Mouse (Mus musculus): ENCODE results near the gene Ogdhl.

DNA sequence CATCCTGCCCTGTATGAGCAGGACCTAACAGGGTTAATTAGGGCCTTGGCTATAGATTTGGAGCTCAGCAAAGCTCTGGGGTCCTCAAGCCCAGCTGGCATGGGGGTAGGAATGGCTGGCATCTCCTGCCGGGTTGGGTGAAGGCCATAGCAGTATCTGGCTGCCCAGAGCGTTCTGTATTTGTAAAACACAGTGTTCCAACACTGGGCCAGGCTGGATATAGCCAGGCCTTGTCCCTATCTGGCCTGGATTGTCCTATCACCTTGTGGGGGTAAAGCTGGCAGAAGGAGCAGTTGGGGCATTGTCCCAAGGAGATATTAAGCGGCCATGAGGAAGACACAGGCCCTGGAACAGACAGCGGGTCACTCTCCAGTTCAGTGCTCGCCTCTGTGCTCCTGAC lies 1.4 kb downstream of the Ogdhl start:
- TF ChIP-seq POLR2A (IDR thresholded peaks at IDR 0.05; ENCODE audit: insufficient read length, low read depth): no peak
- TF ChIP-seq E2F4 (IDR thresholded peaks at IDR 0.05; ENCODE audit: insufficient read depth): no peak
- TF ChIP-seq MAX (IDR thresholded peaks at IDR 0.05; ENCODE audit: low read depth): no peak

Measured in myocyte (in vitro differentiated cells).